Mouse (Mus musculus) heart, adult 2 months (tissue): ENCODE measurements around the gene Atg7. TPM values are rescaled to one million over a fixed set of nuclear protein-coding genes. Genes with fewer than 3 reads are reported as not detected.

Experiments
- DNase-seq, 2 experiments: peaks; one replicate each; pipeline ENCODE4 v3.0.0; 2021
- H3K27ac ChIP-seq: fragments of 200-600 bp; 2 replicates; pipeline ENCODE4 v1.8.1; 2022
- H3K27me3 ChIP-seq: fragments of 200-500 bp; 2 replicates; pipeline ENCODE4 v1.6.1; 2012; ENCODE audit warnings: mild to moderate bottlenecking, low read length, inconsistent platforms, mixed read lengths; ENCODE audit not compliant: control insufficient read depth, insufficient read depth
- H3K36me3 ChIP-seq: fragments of 200-500 bp; 2 replicates; pipeline ENCODE4 v1.6.1; 2012; ENCODE audit warnings: low read length, inconsistent platforms; ENCODE audit not compliant: control insufficient read depth, insufficient read depth
- H3K4me1 ChIP-seq: fragments of 200-500 bp; 2 replicates; pipeline ENCODE4 v1.6.1; 2011; ENCODE audit warnings: low read length; ENCODE audit not compliant: control insufficient read depth, insufficient read depth
- H3K4me3 ChIP-seq: fragments of 200-600 bp; 2 replicates; pipeline ENCODE4 v1.8.1; 2022
- H3K79me2 ChIP-seq: fragments of 200-500 bp; replicated peaks from 2 replicates; pipeline ENCODE4 v1.6.1; 2012; ENCODE audit warnings: mild to moderate bottlenecking, inconsistent platforms, low read length, moderate library complexity, mixed read lengths; ENCODE audit not compliant: control insufficient read depth, insufficient read depth
- H3K9ac ChIP-seq: fragments of 200-500 bp; 2 replicates; pipeline ENCODE4 v1.6.1; 2012; ENCODE audit warnings: low read depth, mild to moderate bottlenecking, control low read depth, inconsistent platforms, low read length, mixed read lengths
- CTCF ChIP-seq: fragments of 200-600 bp; IDR thresholded peaks from 2 replicates; pipeline ENCODE4 v1.8.1; 2022; ENCODE audit warnings: antibody characterized with exemption, mild to moderate bottlenecking, moderate library complexity
- EP300 ChIP-seq: fragments of 200-500 bp; IDR thresholded peaks from 2 replicates; pipeline ENCODE4 v1.6.1; 2011; ENCODE audit warnings: low read depth, low read length, control low read depth; ENCODE audit not compliant: insufficient read depth
- POLR2A ChIP-seq: fragments of 200-500 bp; IDR thresholded peaks from 2 replicates; pipeline ENCODE4 v1.6.1; 2011; ENCODE audit warnings: mild to moderate bottlenecking, low read depth, low read length, control low read depth; ENCODE audit not compliant: insufficient read depth
- WGBS: fragments of 180-500 bp; shearing (Covaris S2); methylation state at CpG from one replicate; pipeline ENCODE4 v1.1.7; 2018; 5-methylcytosine and 5-hydroxymethylcytosine counted together
- intact Hi-C: fragments of 180-260 bp; cut with DNase I; formaldehyde crosslinking; loops from one replicate; pipeline ENCODE4 v1.15.1; 2025
- polyA plus RNA-seq: library from polyadenylated mRNA; depleted of rRNA; stranded (reverse); fragments of >200 nt; gene quantifications from 2 replicates; pipeline ENCODE4 v1.2.3, GENCODE M21; 2012
- total RNA-seq, 2 experiments: library from RNA; stranded (reverse); gene quantifications; 2 replicates each; pipeline ENCODE4 v1.2.3; 2021

Atg7 gene
- total and polyA plus RNA-seq, 3 experiments = 9.9 to 11.1 (median 10.7) TPM

- no peak overlapping the region for H3K9ac ChIP-seq
- H3K36me3 ChIP-seq = no peaks in the 10 kb centered on the region
- no peak overlapping the region for H3K27ac ChIP-seq
- H3K79me2 ChIP-seq = no peaks in the 10 kb centered on the region
- WGBS = 96% methylated on average over 2 of the region's 2 CpGs
- TF ChIP-seq CTCF = 0 out of 2 replicates have a peak, but pooled peaks have one; percentile 2
- TF ChIP-seq POLR2A = no peak
- intact Hi-C loops = no loop called here
- H3K4me3 ChIP-seq = no peak overlapping the region
- DNase-seq = no peak
- peaks cover 4% of the 10 kb centered on the region for H3K4me1 ChIP-seq
- H3K27me3 ChIP-seq = no peaks in the 10 kb centered on the region
Observed at GRCm38 (mm10) chr6:114826889-114827288, 184.0 kb downstream of the Atg7 start.

- no peaks in the 10 kb centered on the region for H3K79me2 ChIP-seq
- H3K9ac ChIP-seq = no peak overlapping the region
- TF ChIP-seq POLR2A (no peak), CTCF (no peak), EP300 (no peak)
- no peak for DNase-seq
- no peak overlapping the region for H3K27ac ChIP-seq
- no peaks in the 10 kb centered on the region for H3K4me1 ChIP-seq
- 95% methylated on average over 9 of the region's 9 CpGs for WGBS
- H3K27me3 ChIP-seq = no peaks in the 10 kb centered on the region
- H3K36me3 ChIP-seq = no peaks in the 10 kb centered on the region
- no peak overlapping the region for H3K4me3 ChIP-seq
- intact Hi-C loops = no loop called here
Observed at GRCm38 (mm10) chr6:114829660-114830438, 187.0 kb downstream of the Atg7 start.

- 84% methylated on average over 3 of the region's 3 CpGs for WGBS
- no peak overlapping the region for H3K4me3 ChIP-seq
- no peaks in the 10 kb centered on the region for H3K36me3 ChIP-seq
- intact Hi-C loops = no loop called here
- no peaks in the 10 kb centered on the region for H3K79me2 ChIP-seq
- no peak overlapping the region for H3K27ac ChIP-seq
- H3K9ac ChIP-seq = no peak overlapping the region
- no peaks in the 10 kb centered on the region for H3K27me3 ChIP-seq
- no peak for DNase-seq
- H3K4me1 ChIP-seq = no peaks in the 10 kb centered on the region; the same call in 1 of the 2 replicates
- TF ChIP-seq POLR2A (no peak), CTCF (no peak), EP300 (no peak)
Observed at GRCm38 (mm10) chr6:114831807-114832206, 188.9 kb downstream of the Atg7 start.

GRCm38 (mm10) chr6:114833058-114833685 lies 190.3 kb downstream of the Atg7 start:
- H3K9ac ChIP-seq = no peak overlapping the region

GRCm38 (mm10) chr6:114833791-114834346 lies 191.0 kb downstream of the Atg7 start:
- DNase-seq = no peak
- no peaks in the 10 kb centered on the region for H3K79me2 ChIP-seq
- H3K9ac ChIP-seq = no peak overlapping the region
- TF ChIP-seq CTCF (no peak), POLR2A (no peak), EP300 (no peak)
- H3K36me3 ChIP-seq = no peaks in the 10 kb centered on the region
- H3K27ac ChIP-seq = no peak overlapping the region
- 63% methylated on average over 4 of the region's 4 CpGs for WGBS
- no peak overlapping the region for H3K4me3 ChIP-seq
- intact Hi-C loops = no loop called here
- no peaks in the 10 kb centered on the region for H3K27me3 ChIP-seq
- peaks cover 6% of the 10 kb centered on the region for H3K4me1 ChIP-seq

More at GRCm38 (mm10) chr6:114833058-114833685, 190.3 kb downstream of the Atg7 start:
- WGBS = 72% methylated on average over 9 of the region's 9 CpGs
- intact Hi-C loops = no loop called here
- Histone ChIP-seq H3K4me1 (peaks cover 3% of the 10 kb centered on the region), H3K4me3 (no peak overlapping the region), H3K27ac (no peak overlapping the region), H3K27me3 (no peaks in the 10 kb centered on the region), H3K36me3 (no peaks in the 10 kb centered on the region), H3K79me2 (no peaks in the 10 kb centered on the region)
- TF ChIP-seq CTCF (no peak), EP300 (no peak), POLR2A (no peak)
- DNase-seq = no peak

GRCm38 (mm10) chr6:114835344-114835743 lies 192.4 kb downstream of the Atg7 start:
- Histone ChIP-seq H3K27me3 (no peaks in the 10 kb centered on the region), H3K4me3 (no peak overlapping the region), H3K9ac (no peak overlapping the region), H3K79me2 (no peaks in the 10 kb centered on the region), H3K36me3 (peaks cover 2% of the 10 kb centered on the region; the same call in 1 of the 2 replicates), H3K4me1 (peaks cover 18% of the 10 kb centered on the region), H3K27ac (no peak overlapping the region)
- WGBS = 96% methylated on average over 7 of the region's 7 CpGs
- TF ChIP-seq CTCF = no peak
- no peak for DNase-seq
- intact Hi-C loops = no loop called here
